8 mouse cellular contexts compared by ENCODE assay signal in the genomic region with DNA sequence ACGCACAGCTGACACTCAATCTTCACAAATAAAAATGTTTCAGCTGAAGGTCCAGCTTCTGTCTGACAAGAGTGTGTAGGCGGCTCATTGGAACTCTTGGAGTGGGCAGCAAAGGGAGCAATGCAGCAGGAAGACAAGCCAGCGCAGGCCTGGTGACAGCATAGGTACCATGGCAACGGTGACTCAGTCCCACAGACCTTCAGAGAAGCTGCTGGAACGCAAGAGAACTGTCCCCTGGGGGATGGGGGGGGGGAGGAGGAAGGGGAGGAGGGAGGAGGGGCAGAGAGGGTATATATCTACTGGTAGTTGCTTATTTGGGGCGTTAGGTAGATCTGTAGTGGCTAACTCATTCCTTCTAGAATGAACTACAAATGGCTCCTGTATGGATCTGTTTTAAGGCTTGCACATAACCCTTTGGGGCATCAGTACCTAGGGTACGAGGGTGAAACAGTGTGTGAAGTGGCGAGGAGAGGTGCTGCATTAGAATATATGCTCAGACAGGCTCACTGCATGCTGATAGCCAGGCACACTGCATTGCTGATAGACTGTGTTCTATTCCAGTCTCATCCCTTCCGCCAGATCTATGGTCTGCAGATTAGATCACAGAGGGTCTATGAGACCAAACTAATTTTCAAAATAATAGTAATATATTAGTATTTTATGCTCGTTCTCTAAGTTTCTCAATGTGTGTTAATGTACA. TPM values are rescaled to one million over a fixed set of nuclear protein-coding genes. Genes with fewer than 3 reads are reported as not detected.
DNase-seq lines count a peak whose midpoint lies in the region; ATAC-seq and TF ChIP-seq lines count a peak whose summit lies in the region.

No protein-coding gene starts in this region.

- peaks cover 5% of the 10 kb centered on the region for H3K4me1 ChIP-seq in cerebellum, adult 2 months (ENCODE audit: control insufficient read depth, insufficient read depth, low read length)
- 0 out of 2 replicates have a peak, but pooled peaks cover 4% of the 10 kb centered on the region for H3K4me1 ChIP-seq in hindbrain, postnatal 0 days (ENCODE audit: insufficient read depth, low read length)

- peak; percentile 87 for ATAC-seq in hindbrain, postnatal 0 days
- ATAC-seq in granulocyte monocyte progenitor cell, adult 5-6 weeks (replicated peaks; ENCODE audit: poor library complexity, severe bottlenecking) = no peak

- H3K4me2 ChIP-seq in hindbrain, postnatal 0 days (ENCODE audit: low read depth, low read length) = no peak overlapping the region

- TF ChIP-seq CTCF in cerebellum, adult 2 months (IDR thresholded peaks at IDR 0.05; ENCODE audit: borderline replicate concordance, insufficient read depth, low read depth, low read length) = no peak
- no peak for TF ChIP-seq CTCF in hindbrain, postnatal 0 days (IDR thresholded peaks at IDR 0.05; ENCODE audit: low read depth)

- TF ChIP-seq POLR2A in cerebellum, adult 2 months (IDR thresholded peaks at IDR 0.05; ENCODE audit: borderline replicate concordance, insufficient read depth, low read length) = no peak

- H3K27ac ChIP-seq in cerebellum, adult 2 months (ENCODE audit: insufficient read depth, low read length) = no peak overlapping the region
- H3K27ac ChIP-seq in hindbrain, postnatal 0 days = 0 out of 2 replicates have a peak overlapping the region, but pooled peaks have one; percentile 4

- H3K9me3 ChIP-seq in hindbrain, postnatal 0 days (ENCODE audit: low read length) = no peaks in the 10 kb centered on the region

- 40% methylated on average over 10 of the region's 10 CpGs for WGBS in cerebellum, adult 2 months
- 32% methylated on average over 10 of the region's 10 CpGs for WGBS in hindbrain, postnatal 0 days

- no peak overlapping the region for H3K4me3 ChIP-seq in cerebellum, adult 2 months (replicated peaks; ENCODE audit: insufficient read depth, low read depth, low read length)
- no peak overlapping the region for H3K4me3 ChIP-seq in hindbrain, postnatal 0 days (ENCODE audit: low read length)

- H3K27me3 ChIP-seq in cerebellum, adult 2 months (ENCODE audit: control insufficient read depth, insufficient read depth, low read length) = no peaks in the 10 kb centered on the region
- H3K27me3 ChIP-seq in hindbrain, postnatal 0 days (ENCODE audit: insufficient read depth, low read length) = no peaks in the 10 kb centered on the region
- no peaks in the 10 kb centered on the region for H3K27me3 ChIP-seq in splenic B cell, adult 2 months (ENCODE audit: control insufficient read depth, insufficient read depth, low read length, poor library complexity, severe bottlenecking)

- H3K36me3 ChIP-seq in hindbrain, postnatal 0 days (ENCODE audit: insufficient read depth, low read length) = no peaks in the 10 kb centered on the region
- 0 out of 2 replicates have a peak, but pooled peaks cover 3% of the 10 kb centered on the region for H3K36me3 ChIP-seq in splenic B cell, adult 2 months (ENCODE audit: control insufficient read depth, insufficient read depth, low read length, poor library complexity, severe bottlenecking)

- DNase-seq in ovary, adult 18-20 months (ENCODE audit: low spot score) = peak; percentile 61
- no peak for DNase-seq in ovary, postnatal 14 days (ENCODE audit: low spot score)
- peak; percentile 53 to 78 for DNase-seq in cerebellum, adult 2 months
- peak; percentile 40 to 61 for DNase-seq in frontal cortex, postnatal 25 days (ENCODE audit: low spot score in 2 of 2)
- DNase-seq in hindbrain, postnatal 0 days (ENCODE audit: low spot score) = peak; percentile 81
- DNase-seq in lung, postnatal 10 days = peak; percentile 59
- DNase-seq in splenic B cell, adult 2 months (ENCODE audit: low read depth, low spot score) = peak; percentile 29

- H3K9ac ChIP-seq in hindbrain, postnatal 0 days (replicated peaks; ENCODE audit: low read length) = 0 out of 2 replicates have a peak overlapping the region, but pooled peaks have one; percentile 35

RNA-seq across cellular contexts. Expression of a gene that starts 8.1 kb away (rescaled TPM):
- polyA plus RNA-seq in cerebellum, adult 2 months (2012; rRNA removed) = 295 and 301 TPM in 2 replicates
- total RNA-seq in hindbrain, postnatal 0 days (2014; rRNA removed) = 848 and 1,018 TPM in 2 replicates
- polyA plus RNA-seq in hindbrain, postnatal 0 days (2015; fragmentation: Nextera tagmentation; extraction: Ambion mirVana) = 985 and 1,014 TPM in 2 replicates
- total RNA-seq in granulocyte monocyte progenitor cell, adult 5-6 weeks (2014; fragmentation: Nextera tagmentation) = 63.4 and 64.2 TPM in 2 replicates
- 84.1 and 118 TPM in 2 replicates for total RNA-seq in granulocyte monocyte progenitor cell, adult 5-6 weeks (2017)

RNA-seq across cellular contexts. Expression of a gene that starts 9.3 kb away (rescaled TPM):
- polyA plus RNA-seq in cerebellum, adult 2 months (2012; rRNA removed) = 73.6 and 83.0 TPM in 2 replicates
- total RNA-seq in hindbrain, postnatal 0 days (2014; rRNA removed) = 82.8 and 100 TPM in 2 replicates
- polyA plus RNA-seq in hindbrain, postnatal 0 days (2015; fragmentation: Nextera tagmentation; extraction: Ambion mirVana) = 139 and 155 TPM in 2 replicates
- 38.2 and 48.2 TPM in 2 replicates for total RNA-seq in granulocyte monocyte progenitor cell, adult 5-6 weeks (2014; fragmentation: Nextera tagmentation)
- 13.4 and 26.4 TPM in 2 replicates for total RNA-seq in granulocyte monocyte progenitor cell, adult 5-6 weeks (2017)

RNA-seq across cellular contexts. Expression of a gene that starts 34.1 kb away (rescaled TPM):
- 0.46 TPM in 2 replicates for polyA plus RNA-seq in cerebellum, adult 2 months (2012; rRNA removed)
- total RNA-seq in hindbrain, postnatal 0 days (2014; rRNA removed) = 0.68 and 2.2 TPM in 2 replicates
- 0.91 and 1.0 TPM in 2 replicates for polyA plus RNA-seq in hindbrain, postnatal 0 days (2015; fragmentation: Nextera tagmentation; extraction: Ambion mirVana)
- not detected in 2 replicates for total RNA-seq in granulocyte monocyte progenitor cell, adult 5-6 weeks (2014; fragmentation: Nextera tagmentation)
- not detected in 2 replicates for total RNA-seq in granulocyte monocyte progenitor cell, adult 5-6 weeks (2017)

RNA-seq across cellular contexts. Expression of a gene that starts 49.0 kb away (rescaled TPM):
- polyA plus RNA-seq in cerebellum, adult 2 months (2012; rRNA removed) = 17.5 and 19.3 TPM in 2 replicates
- 8.1 and 9.4 TPM in 2 replicates for total RNA-seq in hindbrain, postnatal 0 days (2014; rRNA removed)
- 7.3 TPM in 2 replicates for polyA plus RNA-seq in hindbrain, postnatal 0 days (2015; fragmentation: Nextera tagmentation; extraction: Ambion mirVana)
- 6.9 and 11.7 TPM in 2 replicates for total RNA-seq in granulocyte monocyte progenitor cell, adult 5-6 weeks (2014; fragmentation: Nextera tagmentation)
- total RNA-seq in granulocyte monocyte progenitor cell, adult 5-6 weeks (2017) = 6.2 and 6.7 TPM in 2 replicates
